Comparison of ENCODE assay signal across 10 mouse cellular contexts in genomic region chr2:150765619-150766018, GRCm38 (mm10). TPM values are rescaled to one million over a fixed set of nuclear protein-coding genes. Genes with fewer than 3 reads are reported as not detected.
DNase-seq lines count a peak whose midpoint lies in the region; ATAC-seq and TF ChIP-seq lines count a peak whose summit lies in the region.
"Had no signal": no experiment of that assay in that cellular context is flagged by ENCODE, and none has a peak within 500 bp of the region (broad histone marks: within the 10 kb centered on the region; RNA-seq: fewer than 3 reads in every experiment).

No protein-coding gene starts in this region.

- no peak for TF ChIP-seq CTCF in hindbrain, postnatal 0 days (IDR thresholded peaks at IDR 0.05; ENCODE audit: low read depth)

- H3K9me3 ChIP-seq in hindbrain, postnatal 0 days (ENCODE audit: low read length), result no peaks in the 10 kb centered on the region
- H3K9me3 ChIP-seq: liver, embryonic 13.5 days had no signal

- H3K4me3 ChIP-seq in hindbrain, postnatal 0 days (ENCODE audit: low read length), result no peak overlapping the region
- H3K4me3 ChIP-seq: liver, embryonic 13.5 days had no signal

- no peak overlapping the region for H3K4me2 ChIP-seq in hindbrain, postnatal 0 days (ENCODE audit: low read depth, low read length)
- H3K4me2 ChIP-seq: liver, embryonic 13.5 days had no signal

- peak; percentile 90 for ATAC-seq in hindbrain, postnatal 0 days
- no peak for ATAC-seq in granulocyte monocyte progenitor cell, adult 5-6 weeks (replicated peaks; ENCODE audit: poor library complexity, severe bottlenecking)

- peak; percentile 30 to 46 for DNase-seq in heart, adult 9 months (ENCODE audit: low spot score in 2 of 2)
- no peak for DNase-seq in heart, adult 8-10 months (ENCODE audit: low spot score)
- peak; percentile 81 for DNase-seq in Muller cell, postnatal 12 days (ENCODE audit: inconsistent ontology term)
- peak; percentile 60 to 62 for DNase-seq in cerebellum, postnatal 14 days
- DNase-seq in hindbrain, postnatal 0 days (ENCODE audit: low spot score), result peak; percentile 79
- no peak for DNase-seq in retina, embryonic 14.5 days (ENCODE audit: low spot score)
- no peak for DNase-seq in spleen, postnatal 14 days (ENCODE audit: low spot score in 2 of 2)
- DNase-seq: liver, embryonic 13.5 days; retina, postnatal 1 day had no signal

- H3K27ac ChIP-seq in hindbrain, postnatal 0 days, result peak overlapping the region; percentile 74
- H3K27ac ChIP-seq: liver, embryonic 13.5 days had no signal

- H3K4me1 ChIP-seq in hindbrain, postnatal 0 days (ENCODE audit: insufficient read depth, low read length), result 0 out of 2 replicates have a peak, but pooled peaks cover 6% of the 10 kb centered on the region

- no peak overlapping the region for H3K9ac ChIP-seq in hindbrain, postnatal 0 days (replicated peaks; ENCODE audit: low read length)
- H3K9ac ChIP-seq: liver, embryonic 13.5 days had no signal

- 35% methylated on average over 2 of the region's 2 CpGs for WGBS in hindbrain, postnatal 0 days

- H3K27me3 ChIP-seq in hindbrain, postnatal 0 days (ENCODE audit: insufficient read depth, low read length), result no peaks in the 10 kb centered on the region
- H3K27me3 ChIP-seq: liver, embryonic 13.5 days had no signal

- peaks cover 27% of the 10 kb centered on the region for H3K36me3 ChIP-seq in hindbrain, postnatal 0 days (ENCODE audit: insufficient read depth, low read length)

RNA-seq across cellular contexts. Expression of gene Entpd6, which starts 16.8 kb away (rescaled TPM):
- 10 to 100 TPM; 15.1 to 19.9 (median 17.4) TPM for total RNA-seq in heart, adult 8-10 months (2022)
- 91.4 and 97.1 TPM in 2 replicates for total RNA-seq in hindbrain, postnatal 0 days (2014; rRNA removed)
- 76.8 and 79.5 TPM in 2 replicates for polyA plus RNA-seq in hindbrain, postnatal 0 days (2015; fragmentation: Nextera tagmentation; extraction: Ambion mirVana)
- total RNA-seq in granulocyte monocyte progenitor cell, adult 5-6 weeks (2014; fragmentation: Nextera tagmentation), result 15.8 and 17.0 TPM in 2 replicates
- 14.7 and 15.6 TPM in 2 replicates for total RNA-seq in granulocyte monocyte progenitor cell, adult 5-6 weeks (2017)

RNA-seq across cellular contexts. Expression of gene Pygb, which starts 20.9 kb away (rescaled TPM):
- total RNA-seq in heart, adult 8-10 months (2022), result 100 to 1,000 TPM; 547 to 617 (median 604) TPM
- 302 and 317 TPM in 2 replicates for total RNA-seq in hindbrain, postnatal 0 days (2014; rRNA removed)
- 160 and 169 TPM in 2 replicates for polyA plus RNA-seq in hindbrain, postnatal 0 days (2015; fragmentation: Nextera tagmentation; extraction: Ambion mirVana)
- 18.3 and 18.9 TPM in 2 replicates for total RNA-seq in granulocyte monocyte progenitor cell, adult 5-6 weeks (2014; fragmentation: Nextera tagmentation)
- total RNA-seq in granulocyte monocyte progenitor cell, adult 5-6 weeks (2017), result 25.9 and 40.1 TPM in 2 replicates

Comparison
In these comparisons a context has a peak if more than half of its experiments do, and no peak if none do; other contexts are left out.
1. DNase-seq: peak in heart, adult 9 months (2 of 2), Muller cell, postnatal 12 days (single experiment), cerebellum, postnatal 14 days (2 of 2) and hindbrain, postnatal 0 days (single experiment); none in heart, adult 8-10 months (single experiment), retina, embryonic 14.5 days (single experiment) and spleen, postnatal 14 days (0 of 2).